28 mouse cellular contexts compared by ENCODE assay signal in the genomic region with DNA sequence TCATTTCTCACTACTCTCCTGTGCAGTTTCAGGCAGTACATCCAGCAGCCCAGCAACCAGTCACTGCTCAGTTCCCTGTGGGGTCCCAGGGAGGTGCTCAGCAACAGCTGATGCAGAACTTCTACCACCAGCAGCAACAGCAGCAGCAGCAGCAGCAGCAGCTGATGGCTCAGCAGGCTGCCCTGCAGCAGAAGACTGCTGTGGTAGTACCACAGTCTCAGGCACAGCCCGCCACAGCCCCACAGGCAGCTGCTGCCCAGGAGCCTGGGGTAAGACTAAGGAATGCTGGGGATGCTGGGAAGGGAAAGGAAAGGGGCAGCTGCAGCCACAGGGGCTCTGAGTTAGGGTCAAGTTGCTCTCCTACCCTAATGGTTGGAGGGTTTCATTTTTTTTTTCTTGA. TPM values are rescaled to one million over a fixed set of nuclear protein-coding genes. Genes with fewer than 3 reads are reported as not detected.
DNase-seq lines count a peak whose midpoint lies in the region; ATAC-seq and TF ChIP-seq lines count a peak whose summit lies in the region.
"Had no signal": no experiment of that assay in that cellular context is flagged by ENCODE, and none has a peak within 500 bp of the region (broad histone marks: within the 10 kb centered on the region; RNA-seq: fewer than 3 reads in every experiment).

No protein-coding gene starts in this region.

- no peak overlapping the region for H3K4me2 ChIP-seq in embryonic facial prominence, embryonic 14.5 days (ENCODE audit: low read depth, low read length)
- no peak overlapping the region for H3K4me2 ChIP-seq in limb, embryonic 13.5 days (replicated peaks)
- no peak overlapping the region for H3K4me2 ChIP-seq in myocyte (ENCODE audit: low read depth)
- H3K4me2 ChIP-seq: embryonic facial prominence, embryonic 12.5 days; embryonic facial prominence, embryonic 15.5 days; forebrain, embryonic 12.5 days had no signal

- H3K4me3 ChIP-seq in embryonic facial prominence, embryonic 14.5 days (ENCODE audit: low read depth, low read length) = no peak overlapping the region
- no peak overlapping the region for H3K4me3 ChIP-seq in embryonic facial prominence, embryonic 10.5 days
- no peak overlapping the region for H3K4me3 ChIP-seq in limb, embryonic 10.5 days
- H3K4me3 ChIP-seq in limb, embryonic 13.5 days = no peak overlapping the region
- no peak overlapping the region for H3K4me3 ChIP-seq in myocyte
- H3K4me3 ChIP-seq: embryonic facial prominence, embryonic 12.5 days; embryonic facial prominence, embryonic 15.5 days; erythroblast, embryonic 14.5 days; forebrain, embryonic 10.5 days; forebrain, embryonic 12.5 days had no signal

- H3K36me3 ChIP-seq in embryonic facial prominence, embryonic 14.5 days (ENCODE audit: control insufficient read depth, insufficient read depth, low read length) = peaks cover 72% of the 10 kb centered on the region
- H3K36me3 ChIP-seq in embryonic facial prominence, embryonic 10.5 days (replicated peaks) = peaks cover 85% of the 10 kb centered on the region
- H3K36me3 ChIP-seq in limb, embryonic 10.5 days = peaks cover 72% of the 10 kb centered on the region
- peaks cover 83% of the 10 kb centered on the region for H3K36me3 ChIP-seq in limb, embryonic 13.5 days
- peaks cover 25% of the 10 kb centered on the region for H3K36me3 ChIP-seq in myocyte (ENCODE audit: control insufficient read depth, insufficient read depth)

- no peak overlapping the region for H3ac ChIP-seq in myocyte (ENCODE audit: control insufficient read depth, insufficient read length)

- H3K27me3 ChIP-seq in embryonic facial prominence, embryonic 14.5 days (replicated peaks; ENCODE audit: control insufficient read depth, insufficient read depth, low read length) = no peaks in the 10 kb centered on the region
- H3K27me3 ChIP-seq in embryonic facial prominence, embryonic 10.5 days (replicated peaks; ENCODE audit: low read depth, poor library complexity, severe bottlenecking) = no peaks in the 10 kb centered on the region
- H3K27me3 ChIP-seq in limb, embryonic 10.5 days (ENCODE audit: low read depth, poor library complexity, severe bottlenecking) = no peaks in the 10 kb centered on the region
- no peaks in the 10 kb centered on the region for H3K27me3 ChIP-seq in limb, embryonic 13.5 days
- no peaks in the 10 kb centered on the region for H3K27me3 ChIP-seq in myocyte (ENCODE audit: control insufficient read depth, insufficient read depth, insufficient read length)
- H3K27me3 ChIP-seq: CH12.LX; embryonic facial prominence, embryonic 12.5 days; embryonic facial prominence, embryonic 15.5 days; forebrain, embryonic 12.5 days; Patski had no signal

- TF ChIP-seq POLR2A in myocyte (IDR thresholded peaks at IDR 0.05; ENCODE audit: insufficient read length, low read depth) = no peak

- H3K79me2 ChIP-seq in myocyte (ENCODE audit: control insufficient read depth, insufficient read depth) = no peaks in the 10 kb centered on the region

- H3K9ac ChIP-seq in embryonic facial prominence, embryonic 14.5 days (ENCODE audit: low read depth, low read length) = no peak overlapping the region
- no peak overlapping the region for H3K9ac ChIP-seq in limb, embryonic 13.5 days
- H3K9ac ChIP-seq: embryonic facial prominence, embryonic 12.5 days; embryonic facial prominence, embryonic 15.5 days; forebrain, embryonic 12.5 days had no signal

- H3K27ac ChIP-seq in embryonic facial prominence, embryonic 14.5 days (replicated peaks; ENCODE audit: low read depth, low read length) = no peak overlapping the region
- no peak overlapping the region for H3K27ac ChIP-seq in embryonic facial prominence, embryonic 10.5 days (replicated peaks)
- H3K27ac ChIP-seq in limb, embryonic 10.5 days = 0 out of 2 replicates have a peak overlapping the region, but pooled peaks have one; percentile 27
- H3K27ac ChIP-seq in limb, embryonic 13.5 days = no peak overlapping the region
- H3K27ac ChIP-seq: embryonic facial prominence, embryonic 12.5 days; embryonic facial prominence, embryonic 15.5 days; forebrain, embryonic 10.5 days; forebrain, embryonic 12.5 days had no signal

- WGBS in embryonic facial prominence, embryonic 14.5 days = 75% methylated on average over 1 of the region's 1 CpGs
- WGBS in embryonic facial prominence, embryonic 10.5 days = 72% methylated on average over 1 of the region's 1 CpGs
- 93% methylated on average over 1 of the region's 1 CpGs for WGBS in limb, embryonic 10.5 days
- WGBS in limb, embryonic 13.5 days = 80% methylated on average over 1 of the region's 1 CpGs

- no peaks in the 10 kb centered on the region for H3K9me3 ChIP-seq in embryonic facial prominence, embryonic 14.5 days (ENCODE audit: control insufficient read depth, low read length)
- H3K9me3 ChIP-seq in embryonic facial prominence, embryonic 10.5 days = no peaks in the 10 kb centered on the region
- no peaks in the 10 kb centered on the region for H3K9me3 ChIP-seq in limb, embryonic 10.5 days (replicated peaks)
- H3K9me3 ChIP-seq in limb, embryonic 13.5 days = no peaks in the 10 kb centered on the region
- H3K9me3 ChIP-seq: embryonic facial prominence, embryonic 12.5 days; embryonic facial prominence, embryonic 15.5 days; forebrain, embryonic 10.5 days; forebrain, embryonic 12.5 days; G1E had no signal

- no peaks in the 10 kb centered on the region for H3K4me1 ChIP-seq in embryonic facial prominence, embryonic 14.5 days (ENCODE audit: control insufficient read depth, insufficient read depth, low read length)
- H3K4me1 ChIP-seq in embryonic facial prominence, embryonic 10.5 days = no peaks in the 10 kb centered on the region
- no peaks in the 10 kb centered on the region for H3K4me1 ChIP-seq in limb, embryonic 10.5 days
- no peaks in the 10 kb centered on the region for H3K4me1 ChIP-seq in limb, embryonic 13.5 days
- H3K4me1 ChIP-seq: embryonic facial prominence, embryonic 12.5 days; embryonic facial prominence, embryonic 15.5 days; forebrain, embryonic 10.5 days; forebrain, embryonic 12.5 days had no signal

- ATAC-seq in embryonic facial prominence, embryonic 14.5 days (ENCODE audit: low read depth) = peak; percentile 37; the same call in 1 of the 2 replicates
- ATAC-seq in limb, embryonic 13.5 days (ENCODE audit: low FRiP score, low read depth) = peak; percentile 57; the same call in 1 of the 2 replicates
- ATAC-seq: CD4-positive, CD25-positive, alpha-beta regulatory T cell, adult 4 months; forebrain, embryonic 14.5 days; forebrain, embryonic 16.5 days; Patski had no signal

- peak; percentile 31 for DNase-seq in embryonic facial prominence, embryonic 14.5 days (ENCODE audit: low spot score)
- no peak for DNase-seq in embryonic facial prominence, embryonic 10.5 days (ENCODE audit: low spot score)
- no peak for DNase-seq in limb, embryonic 10.5 days (ENCODE audit: low spot score)
- no peak for DNase-seq in cerebellum, adult 11 months
- DNase-seq in kidney, adult 9 months = no peak
- DNase-seq: adrenal gland, adult 2 months; adrenal gland, postnatal 10 days; adrenal gland, postnatal 25 days; B cell, adult 2 months; cerebellum, adult 18-20 months; cerebellum, adult 8-10 months; cerebellum, adult 9-11 months; cerebellum, postnatal 14 days; cerebellum, postnatal 36 days; embryo, embryonic 11 days had no signal

TF ChIP-seq in myocyte, 11 proteins besides CTCF, POLR2A, EP300 and RAD21:
- peak in 2 of 3 experiments; percentile 57 to 58 for TF ChIP-seq MYOD1 (IDR thresholded peaks at IDR 0.05; ENCODE audit: control insufficient read depth in 1 of 3, insufficient read length in 2 of 3, low read depth in 2 of 3)
- no peak for TF ChIP-seq E2F4 (IDR thresholded peaks at IDR 0.05; ENCODE audit: insufficient read depth)
- TF ChIP-seq REST (IDR thresholded peaks at IDR 0.05; ENCODE audit: insufficient read depth, insufficient read length) = no peak
- no peak for TF ChIP-seq USF1 (IDR thresholded peaks at IDR 0.05; ENCODE audit: low read depth)
- no peak for TF ChIP-seq POLR2AphosphoS2 (IDR thresholded peaks at IDR 0.05; ENCODE audit: insufficient read length, low read depth)
- TF ChIP-seq TCF3 (IDR thresholded peaks at IDR 0.05; ENCODE audit: insufficient read length, low read depth) = peak; percentile 32
- TF ChIP-seq SRF (IDR thresholded peaks at IDR 0.05; ENCODE audit: control insufficient read depth, insufficient read length, low read depth) = no peak
- peak in 2 of 3 experiments; percentile 81 to 82 for TF ChIP-seq MYOG (IDR thresholded peaks at IDR 0.05; ENCODE audit: control insufficient read depth in 1 of 3, insufficient read depth in 1 of 3, insufficient read length in 2 of 3, low read depth in 2 of 3)
- TF ChIP-seq TCF12 (IDR thresholded peaks at IDR 0.05; ENCODE audit: insufficient read depth, poor library complexity, severe bottlenecking) = no peak
- TF ChIP-seq CEBPB (IDR thresholded peaks at IDR 0.05; ENCODE audit: insufficient read depth, poor library complexity, severe bottlenecking) = no peak
- TF ChIP-seq MAX (IDR thresholded peaks at IDR 0.05; ENCODE audit: low read depth) = no peak

RNA-seq across cellular contexts. Expression of a gene that starts 50.0 kb away (rescaled TPM):
- polyA plus RNA-seq in embryonic facial prominence, embryonic 14.5 days (2014; fragmentation: Nextera tagmentation; extraction: Ambion mirVana) = 104 and 107 TPM in 2 replicates
- 103 and 104 TPM in 2 replicates for polyA plus RNA-seq in embryonic facial prominence, embryonic 10.5 days (2016; fragmentation: Nextera tagmentation; extraction: Ambion mirVana)
- polyA plus RNA-seq in limb, embryonic 10.5 days (2016; fragmentation: Nextera tagmentation; extraction: Ambion mirVana) = 85.6 and 89.4 TPM in 2 replicates
- 105 TPM in 2 replicates for polyA plus RNA-seq in limb, embryonic 13.5 days (2015; fragmentation: Nextera tagmentation; extraction: Ambion mirVana)
- 240 TPM for polyA plus RNA-seq in myocyte (2012; fragmentation: generic; extraction: Trizol)
